Mouse (Mus musculus) spleen, postnatal 14 days (tissue): ENCODE measurements around the gene Prune2.

ENCODE experiments used
- DNase-seq, 2 experiments: peaks; one replicate each; pipeline ENCODE4 v3.0.0; 2021 to 2022; ENCODE audit warnings: low spot score in 2 of 2

Prune2 gene

GRCm38 (mm10) chr19:17256867-17257266, 300.9 kb downstream of the Prune2 start:
- no peak for DNase-seq

GRCm38 (mm10) chr19:17263181-17263580, 307.3 kb downstream of the Prune2 start:
- DNase-seq, result no peak

GRCm38 (mm10) chr19:17263679-17264370, 307.9 kb downstream of the Prune2 start:
- no peak for DNase-seq

GRCm38 (mm10) chr19:17264481-17265196, 308.7 kb downstream of the Prune2 start:
- DNase-seq, result no peak

- DNase-seq, result no peak
Observed at GRCm38 (mm10) chr19:17268669-17269068, 312.8 kb downstream of the Prune2 start.

GRCm38 (mm10) chr19:17271179-17271622, 315.3 kb downstream of the Prune2 start:
- DNase-seq, result no peak

- no peak for DNase-seq
Observed at GRCm38 (mm10) chr19:17272988-17273387, 317.1 kb downstream of the Prune2 start.
